Mouse (Mus musculus): Measurements from ENCODE around the gene Rab8a. TPM values are rescaled to one million over a fixed set of nuclear protein-coding genes. Genes with fewer than 3 reads are reported as not detected.
A peak's percentile ranks its signal among the peaks of the same experiment; 100 is the strongest.

Rab8a gene
- total RNA-seq, 2 experiments from 2014 or later: 35.0 to 47.6 TPM

DNA sequence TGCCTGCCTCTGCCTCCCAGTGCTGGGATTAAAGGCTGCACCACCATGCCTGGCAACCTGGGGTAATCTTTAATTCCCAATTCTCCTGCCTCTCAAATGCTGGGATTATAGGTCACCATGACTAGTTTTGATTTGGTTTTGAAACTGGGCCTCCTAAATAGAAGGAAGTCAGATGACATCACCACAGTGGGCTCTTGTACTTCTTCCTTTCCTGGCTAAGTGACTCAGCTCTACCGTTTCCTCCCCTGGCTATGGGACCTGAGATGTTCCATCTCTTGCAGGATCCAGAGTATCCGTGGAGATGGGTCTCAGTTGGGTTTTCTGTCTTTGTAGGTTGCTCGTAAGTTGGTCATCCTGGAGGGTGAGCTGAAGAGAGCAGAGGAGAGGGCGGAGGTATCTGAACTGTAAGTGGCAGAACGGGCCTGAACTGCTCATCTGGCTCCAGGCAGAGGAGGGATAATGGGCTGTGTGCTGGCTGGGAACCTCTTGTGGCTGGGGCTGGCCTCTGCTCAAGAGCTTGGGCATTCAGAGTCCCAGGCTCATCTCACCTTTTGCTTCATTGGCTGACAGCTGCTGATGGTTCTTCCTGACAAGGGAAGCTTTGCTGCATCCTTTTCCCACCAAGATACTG is 16.5 kb upstream of the Rab8a start:
- DNase-seq (ENCODE audit: low spot score in 2 of 2): no peak
- intact Hi-C loops (cut with DNase I): no loop called here

DNA sequence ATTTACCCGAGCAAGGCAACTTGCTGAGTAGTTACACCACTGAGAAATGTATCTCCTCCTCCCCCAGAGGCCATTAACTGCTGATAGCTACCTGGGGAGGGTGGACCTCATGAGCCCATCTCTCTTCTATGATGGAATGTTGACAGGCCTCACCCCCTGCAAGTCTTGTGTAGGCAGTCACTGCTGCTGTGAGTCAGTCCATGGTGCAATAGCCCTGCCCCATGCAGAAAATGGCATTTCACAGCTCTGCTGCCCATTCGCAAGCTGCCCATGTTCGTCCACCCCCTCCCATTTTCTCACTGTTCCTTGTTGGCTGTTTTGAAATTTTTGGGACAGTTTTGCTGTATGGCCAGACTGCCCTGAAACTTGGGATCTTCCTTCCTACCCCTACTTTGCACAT is 15.5 kb upstream of the Rab8a start:
- intact Hi-C loops (cut with DNase I): no loop called here
- no peak for DNase-seq (ENCODE audit: low spot score in 2 of 2)

DNA sequence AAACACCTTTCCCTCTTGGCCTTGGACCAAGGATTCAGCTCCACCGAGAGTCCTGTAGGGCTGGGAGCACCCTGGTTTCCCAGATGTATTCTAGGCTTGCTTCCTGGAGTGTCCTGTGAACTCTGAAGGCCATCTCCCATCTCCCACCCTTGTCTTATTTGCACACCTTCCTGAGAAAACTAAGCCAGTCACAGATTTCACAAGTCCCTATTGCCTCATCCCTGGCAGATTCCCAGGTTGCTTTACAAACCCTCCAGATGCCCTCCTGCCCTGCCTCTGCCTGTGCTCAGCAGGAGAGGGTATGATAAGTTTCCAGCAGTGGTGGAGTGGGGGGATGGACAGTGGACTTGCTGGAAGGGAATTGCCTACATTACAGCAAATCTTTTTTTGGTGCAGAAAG is 14.9 kb upstream of the Rab8a start:
- intact Hi-C loops (cut with DNase I): no loop called here
- DNase-seq (ENCODE audit: low spot score in 2 of 2): no peak

DNA sequence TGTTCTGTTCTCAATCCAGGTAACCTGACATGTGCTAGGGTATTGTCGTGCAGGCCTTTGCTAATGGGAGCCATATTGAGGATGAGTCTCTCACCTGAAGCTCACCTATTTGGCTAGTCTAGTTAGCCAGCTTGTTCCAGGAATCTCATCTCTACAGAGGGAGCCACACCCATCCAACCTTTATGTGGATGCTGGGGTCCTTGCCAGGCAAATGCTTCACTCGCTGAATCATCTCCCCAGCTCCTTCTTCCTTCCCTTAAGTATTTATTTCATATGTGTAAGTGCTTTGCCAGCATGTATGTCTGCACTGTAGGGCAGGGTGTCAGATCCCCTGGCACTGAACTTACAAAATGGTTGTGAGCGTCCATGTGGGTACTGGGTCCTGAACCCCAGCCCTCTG is 14.4 kb upstream of the Rab8a start:
- DNase-seq (ENCODE audit: low spot score in 2 of 2): no peak
- intact Hi-C loops (cut with DNase I): no loop called here

DNA sequence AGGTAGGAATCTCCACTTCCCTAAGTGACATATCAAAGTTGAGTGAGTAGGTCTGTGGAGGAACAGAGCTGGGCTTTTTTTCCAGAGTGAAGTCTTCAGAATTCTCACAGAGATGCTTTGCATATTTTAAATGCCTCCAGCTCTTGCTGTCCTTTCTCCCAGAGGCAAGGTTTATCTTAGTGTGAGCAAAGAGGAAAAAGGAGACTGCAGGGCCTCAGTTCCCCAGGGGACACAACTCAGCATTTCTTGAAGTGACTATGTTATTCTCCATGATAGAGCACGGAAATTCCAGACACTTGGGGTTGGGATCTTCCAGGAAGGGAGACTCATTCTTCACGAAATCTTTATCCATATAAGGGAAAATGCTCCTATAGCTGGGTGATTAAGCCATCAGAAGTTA is 13.7 kb upstream of the Rab8a start:
- no peak for DNase-seq (ENCODE audit: low spot score in 2 of 2)
- intact Hi-C loops (cut with DNase I): no loop called here

GRCm38 (mm10) chr8:72149056-72149455 is 11.9 kb upstream of the Rab8a start:
- intact Hi-C loops (cut with DNase I): no loop called here
- no peak for DNase-seq (ENCODE audit: low spot score in 2 of 2)

DNA sequence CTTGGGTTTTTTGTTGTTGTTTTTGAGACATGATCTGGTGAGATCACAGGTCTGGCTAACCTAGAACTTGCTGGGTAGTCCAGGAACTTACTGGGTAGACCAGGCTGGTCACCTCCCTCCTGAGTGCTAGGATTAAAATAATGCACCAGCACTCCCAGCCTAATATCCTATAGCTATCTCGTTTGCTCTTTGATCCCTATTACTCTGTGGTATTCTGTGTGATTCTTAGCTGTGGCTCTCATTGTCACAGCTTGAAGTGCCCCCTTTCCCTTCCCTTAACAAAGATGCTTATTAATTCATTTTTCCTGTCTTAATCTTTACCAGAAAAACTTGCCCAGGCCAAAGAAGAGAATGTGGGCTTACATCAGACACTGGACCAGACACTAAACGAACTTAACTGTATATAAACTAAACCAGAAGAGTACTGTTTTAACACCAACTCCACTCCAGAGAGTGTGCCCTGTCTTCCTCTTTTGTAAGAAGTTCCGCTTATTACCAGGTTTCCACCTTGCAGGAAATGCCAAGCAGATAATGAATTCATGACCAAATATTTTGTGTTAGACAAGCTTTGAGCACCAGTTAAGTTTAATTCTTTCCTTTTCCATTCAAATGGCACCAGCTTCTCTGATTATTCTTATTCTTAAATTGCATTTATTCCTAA is 9.5 kb upstream of the Rab8a start:
- intact Hi-C loops (cut with DNase I): no loop called here

DNA sequence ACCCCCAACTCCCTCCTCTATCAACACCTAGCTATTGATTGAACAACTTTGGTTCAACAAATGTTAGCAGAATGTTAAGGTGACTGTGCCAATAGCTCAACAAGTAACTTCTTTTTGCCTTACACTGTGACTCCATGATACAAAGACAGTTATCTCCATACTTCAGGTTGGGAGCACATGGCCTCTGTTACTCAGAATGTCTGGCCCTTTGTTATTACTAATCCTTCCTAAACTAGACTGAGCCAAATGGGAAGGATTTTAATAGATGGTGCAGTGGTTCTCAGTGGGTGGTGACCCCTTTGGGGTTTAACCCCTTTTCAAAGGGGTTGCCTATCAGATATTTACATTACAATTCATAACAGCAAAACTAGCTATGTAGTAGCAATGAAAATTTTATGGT is 7.6 kb upstream of the Rab8a start:
- DNase-seq (ENCODE audit: low spot score in 2 of 2): no peak
- intact Hi-C loops (cut with DNase I): no loop called here

More for the DNA sequence above, 9.5 kb upstream of the Rab8a start:
- no peak for DNase-seq (ENCODE audit: low spot score in 2 of 2)

- intact Hi-C loops (cut with DNase I): no loop called here
- no peak for DNase-seq (ENCODE audit: low spot score in 2 of 2)
Observed at GRCm38 (mm10) chr8:72158096-72158495, 2.9 kb upstream of the Rab8a start.

GRCm38 (mm10) chr8:72158726-72159125 is 2.3 kb upstream of the Rab8a start:
- intact Hi-C loops (cut with DNase I): no loop called here

DNA sequence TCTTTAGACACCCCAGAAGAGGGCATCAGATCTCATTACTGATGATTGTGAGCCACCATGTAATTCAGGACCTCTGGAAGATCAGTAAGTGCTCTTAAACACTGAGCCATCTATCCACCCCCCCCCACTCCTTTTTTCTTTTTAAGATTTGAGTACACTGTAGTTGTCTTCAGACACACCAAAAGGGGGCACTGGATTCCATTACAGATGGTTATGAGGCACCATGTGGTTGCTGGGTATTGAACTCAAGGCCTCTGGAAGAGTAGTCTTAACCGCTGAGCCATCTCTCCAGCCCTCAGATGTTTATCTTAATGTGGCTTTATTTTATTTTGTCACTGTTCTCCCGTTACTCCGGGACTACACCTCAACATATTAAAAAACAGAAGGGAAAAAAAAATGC is 993 bp upstream of the Rab8a start:
- no peak for DNase-seq (ENCODE audit: low spot score in 2 of 2)
- intact Hi-C loops (cut with DNase I): loop anchor here (5.0 kb wide), 2 partner anchors 77 to 238 kb away; no protein-coding TSS in a partner anchor

More at GRCm38 (mm10) chr8:72158726-72159125, 2.3 kb upstream of the Rab8a start:
- DNase-seq (ENCODE audit: low spot score in 2 of 2): no peak

DNA sequence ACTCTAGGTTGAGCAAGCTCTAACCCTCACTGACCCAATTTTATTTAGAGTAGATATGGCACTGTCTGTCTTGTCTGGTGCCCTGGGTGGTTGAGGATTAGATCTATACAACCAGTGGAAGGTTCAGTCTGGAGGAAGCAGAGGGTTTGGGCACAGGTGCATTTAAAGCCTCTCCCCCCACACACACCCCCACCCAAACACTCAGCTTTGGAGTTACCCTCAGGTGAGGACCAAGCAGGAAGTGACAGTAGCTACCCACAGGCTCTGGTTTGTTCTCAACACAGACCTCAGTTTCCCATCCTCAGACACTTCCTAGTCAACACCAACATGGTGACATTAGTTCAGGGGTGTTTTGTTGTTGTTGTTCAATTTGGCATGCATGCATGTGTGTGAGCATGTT is 1.8 kb downstream of the Rab8a start:
- intact Hi-C loops (cut with DNase I): loop anchor here (5.0 kb wide), 2 partner anchors 74 to 241 kb away; no protein-coding TSS in a partner anchor
- no peak for DNase-seq (ENCODE audit: low spot score in 2 of 2)

DNA sequence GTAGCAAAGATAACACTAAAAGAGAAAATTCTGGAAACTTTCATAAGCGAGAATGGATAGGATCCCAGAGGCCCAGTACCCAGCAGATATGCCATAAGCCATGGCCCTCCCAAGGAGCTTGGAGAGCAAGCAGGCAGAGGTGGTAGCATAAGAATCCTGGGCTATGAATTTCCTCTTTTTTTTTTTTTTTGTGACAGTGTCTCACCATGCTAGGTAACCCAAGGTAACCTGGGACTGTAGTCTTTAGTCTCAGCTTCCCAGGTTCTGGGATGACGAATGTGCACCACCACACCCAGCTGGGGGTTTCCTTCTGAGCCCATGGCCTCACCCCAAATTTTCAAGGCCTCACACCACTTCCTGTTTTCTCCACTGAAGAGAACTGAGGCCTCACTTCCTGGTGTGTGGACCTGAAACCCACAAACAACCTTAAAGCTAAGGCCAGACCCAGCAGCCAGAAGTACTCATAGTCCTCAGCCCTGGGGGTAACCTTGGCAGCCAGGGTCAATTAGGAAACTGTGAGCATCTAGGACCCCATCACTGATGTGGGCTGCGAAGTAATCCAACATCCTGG is 8.2 kb downstream of the Rab8a start:
- no peak for DNase-seq (ENCODE audit: low spot score in 2 of 2)
- intact Hi-C loops (cut with DNase I): no loop called here

DNA sequence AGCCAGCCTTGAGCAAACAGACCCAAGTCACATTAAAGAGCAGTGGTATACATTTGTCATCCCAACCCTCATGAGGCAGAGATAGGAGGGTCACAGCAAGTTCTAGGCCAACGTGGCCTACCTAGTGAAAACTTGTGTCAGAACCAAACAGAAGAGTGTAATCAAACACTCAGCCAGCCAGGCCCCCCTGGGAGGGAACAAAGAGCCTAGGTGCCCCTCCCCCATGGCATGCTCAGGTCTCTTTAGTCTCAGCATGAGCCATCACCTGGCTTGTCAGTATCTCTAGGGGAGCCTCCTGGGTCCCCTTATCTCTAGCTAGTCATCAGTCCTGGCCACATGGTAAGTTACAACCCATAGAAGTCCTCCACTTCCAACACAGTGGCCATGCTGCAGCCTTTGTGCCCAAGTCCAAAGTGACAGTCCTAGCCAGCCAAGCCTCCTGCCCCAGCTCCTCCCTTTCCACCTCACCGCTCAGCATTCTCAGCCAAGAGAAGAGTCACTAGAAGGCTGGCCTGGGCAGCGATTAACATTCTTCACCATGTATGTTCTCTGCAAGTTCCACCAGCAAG is 8.8 kb downstream of the Rab8a start:
- intact Hi-C loops (cut with DNase I): no loop called here
- DNase-seq (ENCODE audit: low spot score in 2 of 2): no peak

GRCm38 (mm10) chr8:72177346-72177925 is 16.4 kb downstream of the Rab8a start:
- peak; percentile 55 to 60 for DNase-seq (ENCODE audit: low spot score in 2 of 2)
- intact Hi-C loops (cut with DNase I): loop anchor here (5.0 kb wide), 1 partner anchor 190 kb away; no protein-coding TSS in a partner anchor

DNA sequence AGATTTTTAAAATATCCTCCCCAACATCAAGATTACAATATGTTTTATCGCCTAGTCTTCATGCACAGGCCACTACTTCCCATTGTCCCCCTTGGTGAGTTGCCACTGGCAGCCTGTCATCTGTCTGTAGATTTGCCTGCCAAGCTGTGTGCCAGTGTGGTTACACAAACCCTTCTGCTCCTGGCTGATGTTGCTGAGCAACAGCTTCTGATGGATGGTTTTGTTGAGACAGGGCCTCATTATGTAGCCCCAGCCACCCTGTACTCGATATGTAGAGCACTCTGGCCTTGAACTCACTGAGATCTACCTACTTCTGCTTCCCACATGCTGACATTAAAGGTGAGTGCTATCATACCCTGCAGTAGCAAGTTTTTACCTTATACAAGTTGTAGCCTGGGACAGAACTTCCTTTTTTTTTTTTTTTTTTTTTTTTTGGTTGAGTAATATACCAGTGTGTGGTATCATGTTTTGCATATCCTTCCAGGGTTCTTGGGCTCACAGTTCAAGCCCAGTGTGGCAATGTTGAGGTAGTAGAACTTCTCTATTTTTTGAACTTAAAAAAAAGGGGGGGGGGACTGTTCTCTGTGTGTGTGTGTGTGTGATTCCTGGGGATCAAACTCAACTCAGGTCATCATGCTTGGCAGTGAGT is 22.7 kb downstream of the Rab8a start:
- intact Hi-C loops (cut with DNase I): no loop called here
- no peak for DNase-seq (ENCODE audit: low spot score in 2 of 2)

- intact Hi-C loops (cut with DNase I): no loop called here
- no peak for DNase-seq (ENCODE audit: low spot score in 2 of 2)
Observed at GRCm38 (mm10) chr8:72187793-72188331, 26.9 kb downstream of the Rab8a start.

- intact Hi-C loops (cut with DNase I): no loop called here
Observed at GRCm38 (mm10) chr8:72189417-72190214, 28.6 kb downstream of the Rab8a start, which contains the start of gene Hsh2d. Gene Hsh2d, plus strand, starts transcription at chr8:72189638.

GRCm38 (mm10) chr8:72190215-72190539 is 29.2 kb downstream of the Rab8a start:
- intact Hi-C loops (cut with DNase I): no loop called here
- no peak for DNase-seq (ENCODE audit: low spot score in 2 of 2)

More at GRCm38 (mm10) chr8:72189417-72190214, 28.6 kb downstream of the Rab8a start, which contains the start of gene Hsh2d:
- DNase-seq (ENCODE audit: low spot score in 2 of 2): no peak

All from left cerebral cortex, postnatal 36 days (tissue).